Mouse (Mus musculus) c-Kit-positive CD71-negative TER-119-negative erythroid progenitor cells, embryonic 14.5 days (primary cell): ENCODE measurements around the gene Csnk1g2.
A peak's percentile ranks its signal among the peaks of the same experiment; 100 is the strongest.

Experiments used
- DNase-seq: peaks from one replicate; pipeline ENCODE4 v3.0.0-alpha.2; 2013; ENCODE audit warnings: low read depth

The Csnk1g2 gene

GRCm38 (mm10) chr10:80665459-80665858 is 42.8 kb downstream of the Csnk1g2 start:
- no peak for DNase-seq

GRCm38 (mm10) chr10:80665981-80666733 is 43.5 kb downstream of the Csnk1g2 start:
- no peak for DNase-seq

- no peak for DNase-seq
Observed at GRCm38 (mm10) chr10:80666837-80667412, 44.3 kb downstream of the Csnk1g2 start.

- no peak for DNase-seq
Observed at GRCm38 (mm10) chr10:80668614-80669013, 46.0 kb downstream of the Csnk1g2 start.

- no peak for DNase-seq
Observed at GRCm38 (mm10) chr10:80669018-80669417, 46.4 kb downstream of the Csnk1g2 start.

GRCm38 (mm10) chr10:80669737-80670485 is 47.3 kb downstream of the Csnk1g2 start:
- no peak for DNase-seq

- DNase-seq = no peak
Observed at GRCm38 (mm10) chr10:80670531-80670930, 47.9 kb downstream of the Csnk1g2 start.

GRCm38 (mm10) chr10:80671251-80671650 is 48.6 kb downstream of the Csnk1g2 start:
- no peak for DNase-seq

- DNase-seq = no peak
Observed at GRCm38 (mm10) chr10:80671936-80672690, 49.5 kb downstream of the Csnk1g2 start.

- DNase-seq = no peak
Observed at GRCm38 (mm10) chr10:80673690-80674089, 51.1 kb downstream of the Csnk1g2 start.

GRCm38 (mm10) chr10:80674161-80674711 is 51.6 kb downstream of the Csnk1g2 start:
- no peak for DNase-seq

GRCm38 (mm10) chr10:80674851-80675404 is 52.3 kb downstream of the Csnk1g2 start:
- DNase-seq = no peak

GRCm38 (mm10) chr10:80675405-80676197 is 53.0 kb downstream of the Csnk1g2 start:
- DNase-seq = no peak

GRCm38 (mm10) chr10:80676198-80676928 is 53.7 kb downstream of the Csnk1g2 start:
- DNase-seq = peak; percentile 99

GRCm38 (mm10) chr10:80677128-80677875 is 54.7 kb downstream of the Csnk1g2 start:
- no peak for DNase-seq

- peak; percentile 83 for DNase-seq
Observed at GRCm38 (mm10) chr10:80677942-80678436, 55.4 kb downstream of the Csnk1g2 start, which contains the start of gene Mknk2. Mknk2 (minus strand) TSS chr10:80678112.

GRCm38 (mm10) chr10:80678601-80679377 is 56.2 kb downstream of the Csnk1g2 start:
- DNase-seq = no peak

GRCm38 (mm10) chr10:80679556-80680259 is 57.1 kb downstream of the Csnk1g2 start:
- no peak for DNase-seq
